Mouse (Mus musculus) lung, postnatal 0 days (tissue): ENCODE measurements around the gene Tmem219. TPM values are rescaled to one million over a fixed set of nuclear protein-coding genes. Genes with fewer than 3 reads are reported as not detected.

ENCODE experiments used
- ATAC-seq: fragments of 200-750 bp; cut with Nextera tagmentation; 2 replicates; pipeline ENCODE4 v1.8.0; 2017; ENCODE audit warnings: moderate library complexity
- DNase-seq: peaks from one replicate; pipeline ENCODE4 v3.0.0-alpha.2; 2016; ENCODE audit warnings: low spot score
- H3K27ac ChIP-seq: fragments of 300-500 bp; sonication (generic); 2 replicates; pipeline ENCODE4 v1.5.1; 2014; ENCODE audit warnings: antibody characterized with exemption, mild to moderate bottlenecking, low read length, mixed read lengths
- H3K27me3 ChIP-seq: fragments of 300-500 bp; sonication (generic); replicated peaks from 2 replicates; pipeline ENCODE4 v1.6.1; 2014; ENCODE audit warnings: low read length, mixed read lengths; ENCODE audit not compliant: insufficient read depth
- H3K36me3 ChIP-seq: fragments of 300-500 bp; sonication (generic); 2 replicates; pipeline ENCODE4 v1.6.1; 2014; ENCODE audit warnings: low read length, mixed read lengths; ENCODE audit not compliant: insufficient read depth
- H3K4me1 ChIP-seq: fragments of 300-500 bp; sonication (generic); 2 replicates; pipeline ENCODE4 v1.6.1; 2014; ENCODE audit warnings: antibody characterized with exemption, low read depth, low read length, mixed read lengths; ENCODE audit not compliant: insufficient read depth
- H3K4me2 ChIP-seq: fragments of 300-500 bp; sonication (generic); replicated peaks from 2 replicates; pipeline ENCODE4 v1.6.1; 2014; ENCODE audit warnings: low read depth, mild to moderate bottlenecking, low read length, moderate library complexity, mixed read lengths
- H3K4me3 ChIP-seq: fragments of 300-500 bp; sonication (generic); 2 replicates; pipeline ENCODE4 v1.5.1; 2014; ENCODE audit warnings: low read depth, low read length
- H3K9ac ChIP-seq: fragments of 300-500 bp; sonication (generic); replicated peaks from 2 replicates; pipeline ENCODE4 v1.6.1; 2014; ENCODE audit warnings: low read depth, mild to moderate bottlenecking
- H3K9me3 ChIP-seq: fragments of 300-500 bp; sonication (generic); 2 replicates; pipeline ENCODE4 v1.6.1; 2016; ENCODE audit warnings: low read length, mixed read lengths
- CTCF ChIP-seq: IDR thresholded peaks from 2 replicates; pipeline ENCODE4 v1.5.1; 2016; ENCODE audit warnings: antibody characterized with exemption, mild to moderate bottlenecking
- EP300 ChIP-seq: IDR thresholded peaks from 2 replicates; pipeline ENCODE4 v1.6.1; 2016; ENCODE audit warnings: antibody characterized with exemption, mild to moderate bottlenecking, control low read depth
- WGBS: fragments of 180-500 bp; shearing (Covaris S2); extraction: QIAGEN DNeasy Blood & Tissue Kit; methylation state at CpG from one replicate; pipeline ENCODE4 v1.1.7; 2014; 5-methylcytosine and 5-hydroxymethylcytosine counted together
- polyA plus RNA-seq: library from polyadenylated mRNA; unstranded; fragments of >200 nt; fragmentation: Nextera tagmentation; extraction: Ambion mirVana; gene quantifications from 2 replicates; pipeline ENCODE4 v1.2.1, GENCODE M21; 2015

Tmem219 gene
- polyA plus RNA-seq, 1 experiment from 2014 or later = 45.0 TPM

DNA sequence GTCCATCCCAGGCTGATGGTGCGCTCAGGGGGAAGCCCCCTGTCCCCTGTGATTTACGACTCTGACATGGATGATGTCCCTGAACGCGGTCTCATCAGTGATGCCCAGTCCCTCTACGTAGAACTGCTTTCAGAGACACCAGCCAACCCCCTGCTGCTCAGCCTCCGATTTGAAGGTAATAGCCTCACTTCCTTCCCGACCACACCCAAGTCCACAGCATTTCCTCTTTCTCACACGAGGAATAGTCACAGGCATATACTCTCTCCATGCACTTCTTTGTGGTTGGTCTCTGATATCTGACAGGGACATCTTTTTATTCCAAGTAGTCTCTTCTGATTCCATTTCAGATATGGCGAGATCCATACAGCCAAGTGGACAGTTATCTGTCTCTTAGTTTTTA is 37.1 kb upstream of the Tmem219 start:
- 0 out of 2 replicates have a peak, but pooled peaks have one; percentile 12 for ATAC-seq
- 33% methylated on average over 9 of the region's 9 CpGs for WGBS
- no peak for DNase-seq
- 0 out of 2 replicates have a peak, but pooled peaks cover 5% of the 10 kb centered on the region for H3K27me3 ChIP-seq
- H3K36me3 ChIP-seq = no peaks in the 10 kb centered on the region
- no peak overlapping the region for H3K27ac ChIP-seq
- no peaks in the 10 kb centered on the region for H3K4me1 ChIP-seq
- H3K4me2 ChIP-seq = no peak overlapping the region
- no peaks in the 10 kb centered on the region for H3K9me3 ChIP-seq
- TF ChIP-seq CTCF (no peak), EP300 (no peak)
- no peak overlapping the region for H3K9ac ChIP-seq
- H3K4me3 ChIP-seq = no peak overlapping the region

GRCm38 (mm10) chr7:126955125-126955524 is 32.4 kb upstream of the Tmem219 start:
- no peaks in the 10 kb centered on the region for H3K36me3 ChIP-seq
- TF ChIP-seq CTCF (no peak), EP300 (no peak)
- ATAC-seq (no peak), DNase-seq (no peak)
- WGBS = 42% methylated on average over 3 of the region's 3 CpGs
- H3K4me3 ChIP-seq = no peak overlapping the region
- H3K27ac ChIP-seq = no peak overlapping the region
- peaks cover 11% of the 10 kb centered on the region for H3K27me3 ChIP-seq
- no peaks in the 10 kb centered on the region for H3K4me1 ChIP-seq
- H3K9me3 ChIP-seq = no peaks in the 10 kb centered on the region
- H3K9ac ChIP-seq = no peak overlapping the region
- H3K4me2 ChIP-seq = no peak overlapping the region

DNA sequence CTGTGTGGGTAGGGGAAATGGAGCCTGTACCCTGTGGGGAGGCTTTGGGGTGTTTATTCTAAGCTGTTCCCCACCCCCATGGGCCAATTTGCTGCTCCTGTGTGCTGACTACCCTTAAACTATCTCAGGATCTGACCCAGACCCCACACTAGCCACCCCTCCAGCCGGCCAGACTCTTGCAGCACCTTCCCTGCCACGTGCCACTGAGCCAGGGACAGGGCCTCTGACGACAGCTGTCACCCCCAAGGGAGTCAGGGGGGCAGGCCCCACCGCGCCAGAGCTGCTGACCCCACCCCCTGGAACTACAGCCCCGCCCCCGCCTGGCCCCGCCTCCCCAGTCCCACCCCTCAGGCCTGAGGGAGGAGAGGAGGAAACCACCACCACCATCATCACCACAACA is 29.9 kb upstream of the Tmem219 start:
- H3K36me3 ChIP-seq = no peaks in the 10 kb centered on the region
- no peak for ATAC-seq
- no peak overlapping the region for H3K4me2 ChIP-seq
- no peaks in the 10 kb centered on the region for H3K9me3 ChIP-seq
- peaks cover 5% of the 10 kb centered on the region; the same call in 1 of the 2 replicates for H3K4me1 ChIP-seq
- peaks cover 13% of the 10 kb centered on the region for H3K27me3 ChIP-seq
- H3K27ac ChIP-seq = no peak overlapping the region
- no peak for DNase-seq
- TF ChIP-seq EP300 = no peak
- no peak for TF ChIP-seq CTCF
- WGBS = 0% methylated on average over 6 of the region's 8 CpGs
- H3K9ac ChIP-seq = no peak overlapping the region
- H3K4me3 ChIP-seq = no peak overlapping the region

DNA sequence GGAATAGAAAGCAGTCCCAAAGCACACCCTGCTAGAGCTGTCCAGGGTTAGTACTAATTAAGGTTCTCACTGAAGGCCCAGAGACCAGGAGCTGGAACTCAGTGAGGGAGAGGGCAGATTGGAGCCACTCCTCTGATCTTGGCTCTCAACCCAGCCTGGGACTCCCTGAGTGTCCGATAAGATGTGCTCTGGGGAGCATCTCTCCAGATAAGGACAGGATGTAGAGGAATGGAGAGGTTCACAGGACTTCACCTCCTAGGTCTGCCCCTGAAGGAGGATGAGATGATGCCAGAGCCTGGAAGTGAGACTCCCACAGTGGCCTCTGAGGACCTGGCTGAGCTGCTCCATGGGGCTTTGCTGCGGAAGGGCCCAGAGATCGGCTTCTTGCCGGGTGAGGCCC is 29.0 kb upstream of the Tmem219 start:
- WGBS = 15% methylated on average over 4 of the region's 4 CpGs
- Histone ChIP-seq H3K9ac (no peak overlapping the region), H3K27me3 (peaks cover 13% of the 10 kb centered on the region)

GRCm38 (mm10) chr7:126950647-126951615 is 28.2 kb upstream of the Tmem219 start:
- no peak overlapping the region for H3K4me2 ChIP-seq
- TF ChIP-seq CTCF (no peak), EP300 (no peak)
- no peaks in the 10 kb centered on the region for H3K9me3 ChIP-seq
- no peak overlapping the region for H3K4me3 ChIP-seq
- H3K27ac ChIP-seq = no peak overlapping the region
- no peak overlapping the region for H3K9ac ChIP-seq
- H3K27me3 ChIP-seq = peaks cover 13% of the 10 kb centered on the region
- ATAC-seq (no peak), DNase-seq (no peak)
- H3K36me3 ChIP-seq = no peaks in the 10 kb centered on the region
- WGBS = 6% methylated on average over 26 of the region's 26 CpGs
- peaks cover 5% of the 10 kb centered on the region; the same call in 1 of the 2 replicates for H3K4me1 ChIP-seq

More for the DNA sequence above, 29.0 kb upstream of the Tmem219 start:
- TF ChIP-seq CTCF (no peak), EP300 (no peak)
- no peak for ATAC-seq
- no peaks in the 10 kb centered on the region for H3K36me3 ChIP-seq
- no peak overlapping the region for H3K4me3 ChIP-seq
- no peaks in the 10 kb centered on the region for H3K9me3 ChIP-seq
- peaks cover 5% of the 10 kb centered on the region; the same call in 1 of the 2 replicates for H3K4me1 ChIP-seq
- no peak overlapping the region for H3K4me2 ChIP-seq
- no peak overlapping the region for H3K27ac ChIP-seq
- DNase-seq = no peak

GRCm38 (mm10) chr7:126949793-126950646 is 27.3 kb upstream of the Tmem219 start, which contains the start of gene Sez6l2:
Gene Sez6l2, plus strand, starts transcription at chr7:126950563.
- ATAC-seq (peak; percentile 95), DNase-seq (peak; percentile 87)
- Histone ChIP-seq H3K36me3 (no peaks in the 10 kb centered on the region; the same call in 1 of the 2 replicates), H3K9ac (no peak within 1 kb of the TSS), H3K9me3 (no peaks in the 10 kb centered on the region), H3K4me1 (peaks cover 5% of the 10 kb centered on the region; the same call in 1 of the 2 replicates), H3K4me2 (peak within 1 kb of the TSS; percentile 87), H3K4me3 (peak within 1 kb of the TSS; percentile 38), H3K27me3 (peaks cover 13% of the 10 kb centered on the region), H3K27ac (no peak within 1 kb of the TSS)
- WGBS = 2% methylated on average over 40 of the region's 42 CpGs
- TF ChIP-seq CTCF = peak; percentile 13; the same call in 1 of the 2 replicates
- no peak for TF ChIP-seq EP300
